Mouse (Mus musculus) thymus, adult 2 months (tissue): ENCODE data around the gene Msh4.

Source experiments
- CTCF ChIP-seq: fragments of 200-500 bp; IDR thresholded peaks from 2 replicates; pipeline ENCODE4 v1.5.1; 2012; ENCODE audit warnings: mild to moderate bottlenecking, control low read depth, low read length, moderate library complexity, borderline replicate concordance; ENCODE audit not compliant: control insufficient read depth, poor library complexity, insufficient read depth; ENCODE audit errors: extremely low read depth
- POLR2A ChIP-seq: fragments of 200-500 bp; IDR thresholded peaks from 2 replicates; pipeline ENCODE4 v1.6.1; 2012; ENCODE audit warnings: mild to moderate bottlenecking, low read length, control low read depth, moderate library complexity; ENCODE audit not compliant: control insufficient read depth, poor library complexity, insufficient read depth; ENCODE audit errors: extremely low read depth

DNA sequence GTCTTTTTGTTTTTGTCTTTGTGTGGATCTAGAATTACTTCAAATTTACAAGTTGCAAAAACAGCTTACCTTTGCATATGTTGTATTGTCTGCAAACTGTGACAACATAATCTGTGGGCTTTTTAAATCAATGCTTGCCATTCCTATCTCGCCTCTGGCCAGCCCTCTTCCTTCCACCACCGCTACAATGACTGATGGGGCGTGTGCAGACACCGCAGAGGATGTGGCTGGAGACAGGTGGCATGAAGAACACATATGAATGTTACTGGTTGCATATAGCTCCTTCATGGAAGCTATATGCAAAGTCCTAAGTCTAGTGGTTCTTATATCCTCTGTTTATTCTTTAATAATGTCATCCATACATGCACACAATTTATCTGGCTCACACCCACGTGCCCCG is 8.7 kb downstream of the Msh4 start:
- TF ChIP-seq CTCF (no peak), POLR2A (no peak)
